Mouse (Mus musculus) lung, adult 2 months (tissue): Measurements from ENCODE around the gene Rnf207. TPM values are rescaled to one million over a fixed set of nuclear protein-coding genes. Genes with fewer than 3 reads are reported as not detected.

Source experiments
- DNase-seq: peaks from one replicate; pipeline ENCODE4 v3.0.0; 2022
- H3K4me1 ChIP-seq: fragments of 200-500 bp; 2 replicates; pipeline ENCODE4 v1.6.1; 2011; ENCODE audit warnings: low read length; ENCODE audit not compliant: control insufficient read depth, insufficient read depth
- H3K4me3 ChIP-seq: fragments of 200-500 bp; replicated peaks from 2 replicates; pipeline ENCODE3; 2011; ENCODE audit warnings: low read depth, mild to moderate bottlenecking, control low read depth, low read length; ENCODE audit errors: extremely low read depth
- CTCF ChIP-seq: fragments of 200-500 bp; IDR thresholded peaks from 2 replicates; pipeline ENCODE4 v1.5.1; 2011; ENCODE audit warnings: mild to moderate bottlenecking, low read length, control low read depth; ENCODE audit not compliant: insufficient read depth
- POLR2A ChIP-seq: fragments of 200-500 bp; IDR thresholded peaks from 2 replicates; pipeline ENCODE4 v1.6.1; 2011; ENCODE audit warnings: low read depth, mild to moderate bottlenecking, control low read depth, low read length, borderline replicate concordance; ENCODE audit errors: extremely low read depth
- WGBS: fragments of 180-500 bp; shearing (Covaris S2); methylation state at CpG from one replicate; pipeline ENCODE4 v1.1.7; 2018; 5-methylcytosine and 5-hydroxymethylcytosine counted together
- polyA plus RNA-seq: library from polyadenylated mRNA; depleted of rRNA; stranded (reverse); fragments of >200 nt; gene quantifications from 2 replicates; pipeline ENCODE4 v1.2.3, GENCODE M21; 2012

Rnf207 gene
- polyA plus RNA-seq, 1 experiment = 5.8 TPM

GRCm38 (mm10) chr4:152337772-152338171 is 19.0 kb upstream of the Rnf207 start:
- DNase-seq = no peak
- Histone ChIP-seq H3K4me1 (no peaks in the 10 kb centered on the region), H3K4me3 (no peak overlapping the region)
- 35% methylated on average over 6 of the region's 6 CpGs for WGBS
- no peak for TF ChIP-seq CTCF
- no peak for TF ChIP-seq POLR2A

DNA sequence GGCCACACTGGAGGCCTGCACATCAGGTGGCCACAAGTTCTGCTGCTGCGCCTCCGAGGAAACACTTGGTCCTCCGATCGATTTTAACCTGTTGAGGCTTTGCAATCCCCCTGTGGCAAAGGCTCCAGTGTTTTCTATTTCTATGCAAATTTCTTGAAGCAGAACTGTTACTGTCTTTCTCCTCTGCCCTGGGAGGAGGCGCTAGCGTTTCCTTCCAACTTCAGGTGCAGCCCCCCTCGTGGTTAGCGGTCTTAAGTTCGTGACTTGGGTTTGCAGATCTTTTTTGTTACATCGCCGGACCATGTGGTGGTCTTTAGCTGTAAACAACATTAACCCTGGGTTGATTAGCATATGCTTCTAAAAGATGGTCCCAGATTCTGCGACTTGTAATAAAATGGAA is 14.8 kb upstream of the Rnf207 start:
- H3K4me3 ChIP-seq = no peak overlapping the region
- 94% methylated on average over 12 of the region's 12 CpGs for WGBS

DNA sequence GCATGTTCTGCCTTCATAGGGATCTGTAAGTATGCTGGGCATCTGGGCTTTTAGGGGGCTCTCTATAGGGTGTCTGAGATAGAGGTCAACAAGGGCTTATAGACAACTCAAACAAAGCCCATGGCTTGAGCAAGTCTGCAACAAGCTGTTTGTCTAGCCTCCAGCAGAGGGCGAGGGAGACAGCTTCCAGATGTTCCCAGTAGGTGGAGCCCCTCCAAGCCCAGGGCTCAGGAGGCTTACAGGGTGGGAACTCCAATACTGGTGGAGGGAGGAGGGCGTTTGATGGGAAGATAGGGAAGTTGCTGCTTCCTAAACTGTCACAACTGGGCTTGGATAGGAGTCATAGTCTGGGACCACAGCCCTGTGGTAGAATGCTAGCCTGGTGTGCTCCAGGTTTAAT is 14.2 kb upstream of the Rnf207 start:
- WGBS = 15% methylated on average over 2 of the region's 2 CpGs
- peak; percentile 54 for DNase-seq
- Histone ChIP-seq H3K4me1 (no peaks in the 10 kb centered on the region), H3K4me3 (no peak overlapping the region)
- TF ChIP-seq POLR2A (no peak), CTCF (peak; percentile 99)

More for the DNA sequence above, 14.8 kb upstream of the Rnf207 start:
- DNase-seq = no peak
- H3K4me1 ChIP-seq = no peaks in the 10 kb centered on the region
- no peak for TF ChIP-seq CTCF

DNA sequence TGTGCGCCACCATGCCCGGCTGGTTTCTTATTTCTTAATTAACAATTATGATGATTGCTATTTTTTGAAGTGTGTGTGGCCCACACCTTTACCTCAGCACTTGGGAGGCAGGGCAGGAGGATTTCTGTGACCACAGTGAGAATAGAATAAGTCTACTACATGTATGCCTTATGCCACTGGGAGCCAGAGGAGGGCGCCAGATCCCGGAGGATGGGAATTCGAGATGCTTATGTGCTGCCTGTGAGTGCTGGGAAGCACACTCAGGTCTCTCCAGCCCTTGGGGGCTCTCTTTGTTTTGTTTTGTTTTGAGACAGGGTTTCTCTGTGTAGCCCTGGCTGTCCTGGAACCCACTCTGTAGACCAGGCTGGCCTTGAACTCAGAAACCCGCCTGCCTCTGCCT is 9.9 kb upstream of the Rnf207 start:
- DNase-seq = no peak
- Histone ChIP-seq H3K4me3 (no peak overlapping the region), H3K4me1 (peaks cover 8% of the 10 kb centered on the region)
- TF ChIP-seq CTCF (peak; percentile 44), POLR2A (no peak)
- 74% methylated on average over 6 of the region's 6 CpGs for WGBS

GRCm38 (mm10) chr4:152326543-152326942 is 7.8 kb upstream of the Rnf207 start:
- WGBS = 3% methylated on average over 11 of the region's 11 CpGs
- DNase-seq = no peak
- peaks cover 8% of the 10 kb centered on the region for H3K4me1 ChIP-seq
- peak overlapping the region; percentile 85 for H3K4me3 ChIP-seq
- TF ChIP-seq POLR2A = no peak
- TF ChIP-seq CTCF = no peak

GRCm38 (mm10) chr4:152325574-152326411 is 7.0 kb upstream of the Rnf207 start, which contains the start of gene Rpl22:
Rpl22 (plus strand) TSS chr4:152325742.
- Histone ChIP-seq H3K4me3 (peak within 1 kb of the TSS; percentile 85), H3K4me1 (peaks cover 8% of the 10 kb centered on the region)
- no peak for TF ChIP-seq CTCF
- peak; percentile 78; the same call in 1 of the 2 replicates for TF ChIP-seq POLR2A
- peak; percentile 86 for DNase-seq
- WGBS = under 1% methylated on average over 70 of the region's 70 CpGs

- no peak for DNase-seq
- peaks cover 8% of the 10 kb centered on the region for H3K4me1 ChIP-seq
- H3K4me3 ChIP-seq = peak overlapping the region; percentile 61
- TF ChIP-seq CTCF (no peak), POLR2A (no peak)
- WGBS = 44% methylated on average over 16 of the region's 16 CpGs
These were observed 6.1 kb upstream of the Rnf207 start for GRCm38 (mm10) chr4:152324641-152325562.

DNA sequence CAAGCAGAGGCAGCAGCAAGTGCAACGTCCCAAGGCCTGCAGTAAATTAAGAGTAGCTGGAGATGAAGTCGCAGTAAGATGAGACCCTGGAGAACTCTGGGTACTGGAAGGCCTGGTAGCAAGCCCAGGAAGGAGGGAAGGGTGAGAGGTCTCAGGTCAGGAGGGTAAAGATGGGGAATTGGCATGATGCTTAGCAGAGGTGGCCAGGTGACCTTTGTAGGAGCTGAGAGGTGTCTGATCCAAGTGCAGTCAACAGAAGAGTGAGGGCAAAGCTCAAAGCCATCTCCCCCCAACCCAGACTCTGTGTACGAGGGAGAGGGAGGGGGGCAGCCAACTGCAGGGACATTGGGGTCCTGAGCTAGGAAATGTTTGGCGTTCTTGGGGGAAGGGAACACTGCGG is 2.7 kb upstream of the Rnf207 start:
- 52% methylated on average over 5 of the region's 5 CpGs for WGBS
- no peak for DNase-seq

DNA sequence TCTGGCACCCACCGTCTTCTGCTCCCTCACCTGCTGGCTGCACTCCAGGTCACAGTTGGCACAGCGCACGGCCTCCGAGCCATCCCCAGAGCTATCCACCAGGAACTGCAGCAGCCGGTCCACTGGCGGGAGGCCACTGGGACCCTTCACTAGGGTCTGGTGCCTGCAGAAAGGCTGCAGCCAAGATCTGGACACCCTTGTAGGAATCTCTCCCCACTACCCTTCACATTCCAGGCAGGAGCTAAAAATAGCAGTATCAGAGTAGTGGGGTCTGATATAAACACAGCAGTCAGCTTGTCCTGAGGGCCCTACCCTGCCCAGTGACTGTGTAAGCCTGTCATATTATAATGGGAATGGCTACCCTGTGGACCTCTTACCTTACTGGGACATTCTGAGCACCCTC is 1.2 kb downstream of the Rnf207 start:
- Histone ChIP-seq H3K4me3 (no peak overlapping the region), H3K4me1 (peaks cover 2% of the 10 kb centered on the region; the same call in 1 of the 2 replicates)
- WGBS = 64% methylated on average over 6 of the region's 6 CpGs
- DNase-seq = no peak
- TF ChIP-seq CTCF = no peak
- no peak for TF ChIP-seq POLR2A

More for the DNA sequence above, 2.7 kb upstream of the Rnf207 start:
- Histone ChIP-seq H3K4me3 (no peak overlapping the region), H3K4me1 (peaks cover 3% of the 10 kb centered on the region)
- TF ChIP-seq POLR2A (no peak), CTCF (no peak)
